Mouse (Mus musculus): ENCODE measurements at regions not wholly inside any gene's neighbourhood (a gene's known extent, or its start where the extent isn't known, plus 50 kb on each side); places are given as distances from the start of the nearest gene placed in this dataset.

DNA sequence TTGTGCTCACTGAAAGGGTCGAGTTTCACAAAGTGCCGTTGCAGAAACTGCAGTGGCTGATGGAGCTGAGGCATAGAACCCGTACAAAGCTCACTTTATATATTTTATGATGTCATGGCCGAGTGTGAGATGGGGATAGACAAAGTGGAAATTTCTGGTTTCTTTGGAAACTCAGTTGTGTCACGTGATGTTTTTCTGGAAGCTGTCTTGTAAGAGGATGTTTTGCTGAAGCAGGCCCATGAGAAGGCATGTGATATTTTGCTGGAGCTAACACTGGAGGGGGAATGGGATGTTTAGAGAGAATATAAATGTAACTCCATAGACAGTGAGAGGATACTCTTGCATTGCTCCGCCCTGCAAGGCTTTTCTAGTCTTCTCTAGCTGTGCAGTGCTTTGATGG is 311.7 kb downstream of the Tmem132b start:
- Histone ChIP-seq H3K4me1 (no peaks in the 10 kb centered on the region), H3K36me3 (replicated peaks) (no peaks in the 10 kb centered on the region), H3K27ac (no peak overlapping the region), H3K9me3 (no peaks in the 10 kb centered on the region), H3K9ac (no peak overlapping the region), H3K4me3 (no peak overlapping the region), H3K27me3 (replicated peaks) (no peaks in the 10 kb centered on the region), H3K4me2 (no peak overlapping the region)
- no peak for ATAC-seq (replicated peaks)
- 84% methylated on average over 6 of the region's 6 CpGs for WGBS

DNA sequence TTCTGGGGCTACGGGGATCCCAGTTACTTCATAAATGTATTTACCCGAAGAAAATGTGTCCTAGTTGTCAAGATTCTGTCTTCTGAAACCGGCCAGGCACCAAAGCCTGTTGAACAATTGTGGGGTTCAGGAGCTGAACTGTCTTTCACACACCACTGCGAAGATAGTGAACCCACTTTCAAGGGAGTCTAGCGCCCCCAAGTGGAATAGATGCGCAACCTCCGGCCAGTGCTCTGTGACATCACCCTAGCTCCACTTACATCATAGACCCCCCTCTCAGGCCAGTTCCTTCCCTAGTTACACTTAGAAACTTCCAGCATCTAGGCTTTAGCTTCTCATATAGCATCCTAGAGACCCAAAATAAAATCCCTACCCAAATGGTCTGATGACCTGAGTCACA is 318.1 kb downstream of the Tmem132b start:
- 90% methylated on average over 7 of the region's 7 CpGs for WGBS
- Histone ChIP-seq H3K27ac (no peak overlapping the region), H3K27me3 (replicated peaks) (no peaks in the 10 kb centered on the region), H3K9me3 (no peaks in the 10 kb centered on the region), H3K4me3 (no peak overlapping the region), H3K36me3 (replicated peaks) (no peaks in the 10 kb centered on the region), H3K4me1 (no peaks in the 10 kb centered on the region), H3K9ac (no peak overlapping the region), H3K4me2 (no peak overlapping the region)
- ATAC-seq (replicated peaks) = no peak

DNA sequence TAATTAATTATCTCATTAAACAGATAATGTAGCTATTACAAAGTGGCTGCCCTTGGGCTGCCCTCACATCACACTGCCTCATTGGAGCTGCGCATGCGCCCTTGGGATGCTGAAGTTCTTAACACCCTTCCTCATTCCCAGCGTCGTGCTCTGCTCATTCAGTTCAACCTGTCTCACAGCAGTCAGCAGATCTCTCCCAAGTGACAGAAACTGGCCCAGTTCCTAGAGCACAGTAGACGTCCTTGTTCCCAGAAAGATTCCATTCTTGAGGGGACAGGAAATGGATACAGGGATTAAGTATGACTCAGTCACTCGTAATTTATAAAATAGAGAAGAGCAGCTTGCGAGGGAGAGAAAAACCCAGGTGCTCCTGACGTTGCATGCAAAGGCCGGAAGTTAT is 344.7 kb downstream of the Tmem132b start:
- WGBS = 75% methylated on average over 9 of the region's 9 CpGs
- H3K9me3 ChIP-seq = no peaks in the 10 kb centered on the region
- no peak overlapping the region for H3K27ac ChIP-seq
- H3K4me3 ChIP-seq = no peak overlapping the region
- H3K4me1 ChIP-seq = no peaks in the 10 kb centered on the region
- H3K4me2 ChIP-seq = no peak overlapping the region
- no peak for ATAC-seq (replicated peaks)
- H3K27me3 ChIP-seq (replicated peaks) = no peaks in the 10 kb centered on the region
- H3K36me3 ChIP-seq (replicated peaks) = no peaks in the 10 kb centered on the region
- no peak overlapping the region for H3K9ac ChIP-seq

DNA sequence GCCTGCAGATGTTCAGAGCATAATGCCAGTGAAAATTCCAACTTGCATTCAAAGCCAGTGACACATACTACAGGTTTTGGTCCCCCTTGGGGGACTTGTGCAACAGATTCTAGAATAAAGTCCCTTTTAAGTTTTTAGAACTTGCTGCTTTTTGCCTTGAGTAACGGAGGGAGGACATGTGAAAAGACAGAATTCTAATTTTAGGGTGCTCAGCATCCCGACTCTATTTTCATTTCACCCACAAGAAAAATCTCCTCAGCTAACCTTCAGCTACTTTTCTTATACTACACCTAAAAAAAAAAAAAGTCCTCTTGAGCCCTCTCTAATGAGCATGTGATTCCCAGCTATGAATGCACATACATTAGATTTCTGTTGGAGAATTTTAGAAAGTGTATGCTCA is 357.3 kb downstream of the Tmem132b start:
- no peaks in the 10 kb centered on the region for H3K27me3 ChIP-seq (replicated peaks)
- H3K36me3 ChIP-seq (replicated peaks) = no peaks in the 10 kb centered on the region
- no peak for ATAC-seq (replicated peaks)
- no peak overlapping the region for H3K9ac ChIP-seq
- H3K4me1 ChIP-seq = no peaks in the 10 kb centered on the region
- no peak overlapping the region for H3K27ac ChIP-seq
- 91% methylated on average over 2 of the region's 2 CpGs for WGBS
- H3K4me3 ChIP-seq = no peak overlapping the region
- H3K4me2 ChIP-seq = no peak overlapping the region
- H3K9me3 ChIP-seq = no peaks in the 10 kb centered on the region

DNA sequence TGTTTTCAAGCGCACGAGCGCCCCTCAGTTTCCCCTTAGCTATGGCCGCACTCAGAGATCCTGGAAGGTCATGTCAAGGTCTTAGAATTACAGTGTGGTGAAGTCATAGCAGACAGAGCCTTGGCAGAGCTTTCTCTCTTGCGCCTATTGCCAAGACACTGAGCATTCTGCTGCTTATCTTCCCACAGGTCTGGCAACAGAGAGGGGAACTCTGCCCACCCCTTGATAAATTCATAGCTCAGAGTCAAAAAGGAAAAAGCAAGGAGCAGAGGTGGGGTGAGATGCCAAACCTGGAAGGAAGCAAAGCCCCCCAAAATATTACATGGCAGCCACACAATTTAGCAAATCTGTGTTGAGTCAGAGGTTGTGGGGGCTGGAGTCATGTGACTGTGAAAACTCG is 362.3 kb downstream of the Tmem132b start:
- 95% methylated on average over 6 of the region's 6 CpGs for WGBS
- no peaks in the 10 kb centered on the region for H3K27me3 ChIP-seq (replicated peaks)
- no peak overlapping the region for H3K4me3 ChIP-seq
- ATAC-seq (replicated peaks) = no peak
- H3K36me3 ChIP-seq (replicated peaks) = no peaks in the 10 kb centered on the region
- H3K4me1 ChIP-seq = no peaks in the 10 kb centered on the region
- no peaks in the 10 kb centered on the region for H3K9me3 ChIP-seq
- H3K4me2 ChIP-seq = no peak overlapping the region
- H3K9ac ChIP-seq = no peak overlapping the region
- H3K27ac ChIP-seq = no peak overlapping the region

DNA sequence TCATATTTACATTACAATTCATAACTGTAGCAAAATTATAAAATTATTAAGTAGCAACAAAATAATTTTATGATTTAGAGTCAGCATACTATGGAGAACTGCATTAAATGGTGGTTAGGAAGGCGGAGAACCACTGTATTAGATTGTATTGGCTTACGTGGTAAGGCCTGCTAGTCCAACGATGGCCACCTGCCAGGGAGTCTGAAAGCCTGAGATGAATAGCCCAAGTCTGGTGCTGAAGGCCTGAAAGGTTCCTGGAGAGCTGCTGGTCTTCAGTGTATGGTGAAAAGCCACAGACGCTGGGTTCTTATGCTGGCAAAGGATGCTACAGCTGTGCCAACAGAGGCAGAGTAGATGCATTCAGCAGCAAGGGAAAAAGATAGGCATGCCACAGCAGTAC is 370.5 kb downstream of the Tmem132b start:
- no peaks in the 10 kb centered on the region for H3K4me1 ChIP-seq
- H3K9ac ChIP-seq = no peak overlapping the region
- no peak overlapping the region for H3K27ac ChIP-seq
- no peaks in the 10 kb centered on the region for H3K9me3 ChIP-seq
- H3K4me2 ChIP-seq = no peak overlapping the region
- no peaks in the 10 kb centered on the region for H3K36me3 ChIP-seq (replicated peaks)
- no peak for ATAC-seq (replicated peaks)
- WGBS = 76% methylated on average over 4 of the region's 4 CpGs
- no peak overlapping the region for H3K4me3 ChIP-seq
- H3K27me3 ChIP-seq (replicated peaks) = no peaks in the 10 kb centered on the region

DNA sequence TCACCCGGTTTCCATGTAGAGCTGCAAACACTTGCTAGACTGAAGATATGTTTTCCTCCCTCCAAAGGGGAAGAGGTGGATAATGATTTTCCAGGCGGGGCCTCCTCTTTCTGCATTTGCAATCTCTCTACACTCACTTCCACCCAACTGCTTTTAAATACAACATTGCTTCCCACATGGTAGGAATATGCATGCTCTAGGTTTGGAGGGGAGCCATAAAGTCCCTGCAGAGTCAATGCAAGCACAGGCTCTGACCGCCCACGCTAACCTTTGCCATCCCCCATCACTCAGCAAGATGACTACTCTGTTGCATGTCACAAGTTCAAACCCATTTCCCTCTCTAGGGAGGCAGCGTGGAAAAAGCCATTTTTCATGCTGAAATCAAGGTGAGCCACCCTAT is 372.9 kb downstream of the Tmem132b start:
- no peak for ATAC-seq (replicated peaks)
- WGBS = 91% methylated on average over 5 of the region's 5 CpGs
- H3K36me3 ChIP-seq (replicated peaks) = no peaks in the 10 kb centered on the region
- H3K27me3 ChIP-seq (replicated peaks) = no peaks in the 10 kb centered on the region
- H3K27ac ChIP-seq = no peak overlapping the region
- H3K9ac ChIP-seq = no peak overlapping the region
- H3K9me3 ChIP-seq = no peaks in the 10 kb centered on the region
- H3K4me1 ChIP-seq = no peaks in the 10 kb centered on the region
- no peak overlapping the region for H3K4me2 ChIP-seq
- H3K4me3 ChIP-seq = no peak overlapping the region

DNA sequence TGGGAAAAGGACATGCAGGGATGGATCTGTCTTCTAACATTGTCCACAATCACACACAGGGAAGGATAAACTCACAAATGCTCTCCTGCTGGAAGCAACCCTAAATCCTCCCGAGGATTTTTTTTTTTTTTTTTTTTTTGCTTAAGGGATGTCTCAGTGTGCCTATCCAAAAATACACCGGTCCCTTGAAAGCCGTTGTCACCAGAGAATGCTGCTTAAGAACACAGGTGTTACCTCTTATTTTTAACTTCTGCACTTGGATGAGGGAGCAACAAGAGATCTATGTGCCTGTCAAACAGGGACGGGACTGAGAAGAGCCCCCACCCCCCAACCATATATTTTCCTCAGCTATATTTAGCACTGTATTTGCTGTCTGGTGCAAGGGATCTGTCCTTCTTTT is 375.8 kb downstream of the Tmem132b start:
- H3K9me3 ChIP-seq = no peaks in the 10 kb centered on the region
- H3K4me1 ChIP-seq = no peaks in the 10 kb centered on the region
- no peak overlapping the region for H3K4me3 ChIP-seq
- H3K27me3 ChIP-seq (replicated peaks) = no peaks in the 10 kb centered on the region
- H3K27ac ChIP-seq = no peak overlapping the region
- no peak for ATAC-seq (replicated peaks)
- H3K9ac ChIP-seq = no peak overlapping the region
- H3K4me2 ChIP-seq = no peak overlapping the region
- WGBS = 91% methylated on average over 4 of the region's 4 CpGs
- no peaks in the 10 kb centered on the region for H3K36me3 ChIP-seq (replicated peaks)

DNA sequence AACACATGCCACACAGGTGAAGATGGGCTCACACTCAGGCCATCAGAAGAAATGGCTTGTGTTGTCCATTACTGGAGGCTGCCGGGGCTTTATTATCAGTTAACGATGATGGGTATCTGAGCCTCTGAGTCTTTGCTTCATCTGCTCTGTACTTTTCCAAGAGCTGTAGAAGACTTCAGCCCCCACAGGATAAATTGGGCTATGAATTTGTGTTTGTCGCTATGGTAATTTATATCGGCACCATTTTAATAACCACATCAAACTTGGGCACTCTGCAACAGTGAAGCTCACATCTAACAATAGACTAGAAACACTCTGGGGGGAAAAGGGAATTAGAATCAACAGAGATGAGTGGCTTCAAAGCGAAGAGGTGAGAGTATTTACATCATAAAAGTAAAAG is 376.3 kb downstream of the Tmem132b start:
- Histone ChIP-seq H3K9me3 (no peaks in the 10 kb centered on the region), H3K36me3 (replicated peaks) (no peaks in the 10 kb centered on the region), H3K4me3 (no peak overlapping the region), H3K27me3 (replicated peaks) (no peaks in the 10 kb centered on the region), H3K4me2 (no peak overlapping the region), H3K4me1 (no peaks in the 10 kb centered on the region), H3K27ac (no peak overlapping the region), H3K9ac (no peak overlapping the region)
- ATAC-seq (replicated peaks) = no peak
- WGBS = 94% methylated on average over 5 of the region's 5 CpGs

DNA sequence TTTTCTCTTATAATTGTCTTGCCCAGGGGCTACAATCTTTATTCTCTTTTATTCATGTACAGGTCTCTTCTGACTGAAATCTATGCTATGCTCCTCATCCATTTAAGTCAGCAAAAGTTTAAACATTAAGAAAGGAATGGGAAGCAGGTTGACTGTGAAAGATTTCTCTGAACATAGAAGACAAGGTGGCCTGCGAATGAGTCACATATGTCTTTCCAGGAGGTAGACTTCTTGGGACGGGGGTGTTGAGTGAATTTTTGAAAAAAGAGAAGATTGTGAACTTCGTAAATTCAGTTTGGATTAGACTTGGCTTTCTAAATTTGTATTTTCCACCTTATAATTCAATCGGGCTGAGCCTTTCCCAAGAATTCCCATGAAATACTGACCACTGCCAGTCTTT is 384.3 kb downstream of the Tmem132b start:
- H3K9ac ChIP-seq = no peak overlapping the region
- 90% methylated on average over 4 of the region's 4 CpGs for WGBS
- H3K4me3 ChIP-seq = no peak overlapping the region
- H3K27me3 ChIP-seq (replicated peaks) = no peaks in the 10 kb centered on the region
- H3K4me1 ChIP-seq = peaks cover 9% of the 10 kb centered on the region
- no peaks in the 10 kb centered on the region for H3K36me3 ChIP-seq (replicated peaks)
- no peaks in the 10 kb centered on the region for H3K9me3 ChIP-seq
- H3K27ac ChIP-seq = no peak overlapping the region
- ATAC-seq (replicated peaks) = no peak
- no peak overlapping the region for H3K4me2 ChIP-seq

DNA sequence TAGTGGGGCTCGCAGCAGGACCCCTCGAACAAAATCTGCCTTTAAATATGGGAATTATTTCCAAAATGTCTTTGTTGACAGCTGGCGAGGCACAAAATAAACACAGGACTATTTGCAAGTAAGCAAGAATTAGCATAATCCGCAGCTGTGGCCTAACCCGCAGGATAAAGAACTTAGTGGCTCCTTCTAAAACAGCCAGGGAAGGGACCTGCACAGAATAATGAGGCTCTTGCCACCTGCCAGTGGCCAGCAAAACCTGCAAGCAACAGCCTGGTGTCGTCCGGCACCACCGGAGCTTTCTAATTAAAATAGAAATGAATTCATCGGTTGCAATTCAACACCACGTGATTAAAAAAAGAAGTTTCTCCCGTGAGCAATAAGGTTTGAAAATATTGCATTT is 389.4 kb downstream of the Tmem132b start:
- 6% methylated on average over 11 of the region's 11 CpGs for WGBS
- no peaks in the 10 kb centered on the region for H3K9me3 ChIP-seq
- no peak overlapping the region for H3K4me3 ChIP-seq
- H3K27ac ChIP-seq = peak overlapping the region; percentile 52; the same call in 1 of the 2 replicates
- peaks cover 20% of the 10 kb centered on the region for H3K4me1 ChIP-seq
- H3K36me3 ChIP-seq (replicated peaks) = no peaks in the 10 kb centered on the region
- H3K9ac ChIP-seq = no peak overlapping the region
- H3K4me2 ChIP-seq = peak overlapping the region; percentile 3; the same call in 1 of the 2 replicates
- H3K27me3 ChIP-seq (replicated peaks) = no peaks in the 10 kb centered on the region
- ATAC-seq (replicated peaks) = no peak

DNA sequence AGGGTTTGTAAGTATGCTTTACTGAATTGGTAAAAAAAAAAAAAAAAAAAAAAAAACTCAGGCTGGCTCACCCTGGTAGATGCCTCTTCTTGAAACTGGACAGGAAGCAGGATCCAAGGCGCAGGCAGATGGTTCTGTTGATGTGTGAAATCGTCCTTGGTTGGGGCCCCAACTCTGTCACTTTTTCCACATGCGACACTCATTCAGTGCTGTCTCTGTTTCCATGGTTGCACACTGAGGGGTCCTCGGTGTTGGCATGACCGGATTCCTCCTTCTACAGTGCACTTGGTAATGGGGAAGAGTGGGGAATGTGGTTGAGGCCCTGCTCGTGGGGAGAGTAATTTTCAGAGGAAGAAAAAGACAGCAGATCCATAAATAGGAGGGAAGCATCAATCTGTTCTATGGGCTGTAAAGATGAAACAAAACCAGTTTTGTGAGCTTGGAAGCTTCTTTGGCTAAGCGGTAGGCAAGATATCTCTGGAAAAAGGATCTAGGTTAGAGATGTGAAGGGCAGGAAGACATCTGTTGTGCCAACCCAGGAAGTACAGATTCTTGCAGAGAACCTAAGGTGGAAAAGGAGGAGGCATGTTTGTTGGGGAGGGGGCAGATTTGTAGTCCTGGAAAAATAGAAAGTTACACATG is 394.4 kb downstream of the Tmem132b start:
- ATAC-seq (replicated peaks) = no peak
- Histone ChIP-seq H3K27ac (no peak overlapping the region), H3K4me2 (no peak overlapping the region), H3K9me3 (no peaks in the 10 kb centered on the region), H3K9ac (no peak overlapping the region), H3K4me3 (no peak overlapping the region), H3K36me3 (replicated peaks) (no peaks in the 10 kb centered on the region), H3K4me1 (peaks cover 9% of the 10 kb centered on the region), H3K27me3 (replicated peaks) (no peaks in the 10 kb centered on the region)
- WGBS = 55% methylated on average over 7 of the region's 7 CpGs

DNA sequence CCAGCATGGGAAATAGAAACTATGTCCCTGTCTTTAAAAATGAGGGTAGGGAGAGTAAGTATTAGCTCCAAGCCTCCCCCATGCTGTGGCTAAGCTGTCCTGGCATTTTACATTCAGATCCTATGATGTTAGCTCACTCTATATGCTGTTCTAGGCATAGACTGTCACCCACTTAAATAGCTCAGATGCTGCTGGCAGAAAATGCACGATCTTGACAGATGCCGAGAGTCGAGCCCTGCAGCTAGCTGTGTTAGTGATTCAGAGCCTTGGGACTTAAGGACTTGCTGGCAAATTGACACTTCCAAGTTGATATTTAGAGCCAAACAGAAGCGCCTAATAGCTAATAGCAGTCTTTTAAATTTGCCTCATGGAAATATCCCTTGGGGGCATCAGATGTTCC is 399.9 kb downstream of the Tmem132b start:
- ATAC-seq (replicated peaks) = no peak
- Histone ChIP-seq H3K27ac (no peak overlapping the region), H3K4me2 (no peak overlapping the region), H3K4me1 (no peaks in the 10 kb centered on the region), H3K4me3 (no peak overlapping the region), H3K9ac (no peak overlapping the region), H3K9me3 (no peaks in the 10 kb centered on the region), H3K36me3 (replicated peaks) (no peaks in the 10 kb centered on the region), H3K27me3 (replicated peaks) (no peaks in the 10 kb centered on the region)
- 60% methylated on average over 4 of the region's 4 CpGs for WGBS
